Mouse (Mus musculus) lung, adult 2 months (tissue): ENCODE measurements around the gene Hoxc8. TPM values are rescaled to one million over a fixed set of nuclear protein-coding genes. Genes with fewer than 3 reads are reported as not detected.
A peak's percentile ranks its signal among the peaks of the same experiment; 100 is the strongest.

Experiments
- DNase-seq: peaks from one replicate; pipeline ENCODE4 v3.0.0; 2022
- H3K4me1 ChIP-seq: fragments of 200-500 bp; 2 replicates; pipeline ENCODE4 v1.6.1; 2011; ENCODE audit warnings: low read length; ENCODE audit not compliant: control insufficient read depth, insufficient read depth
- H3K4me3 ChIP-seq: fragments of 200-500 bp; replicated peaks from 2 replicates; pipeline ENCODE3; 2011; ENCODE audit warnings: low read depth, mild to moderate bottlenecking, control low read depth, low read length; ENCODE audit errors: extremely low read depth
- CTCF ChIP-seq: fragments of 200-500 bp; IDR thresholded peaks from 2 replicates; pipeline ENCODE4 v1.5.1; 2011; ENCODE audit warnings: mild to moderate bottlenecking, low read length, control low read depth; ENCODE audit not compliant: insufficient read depth
- POLR2A ChIP-seq: fragments of 200-500 bp; IDR thresholded peaks from 2 replicates; pipeline ENCODE4 v1.6.1; 2011; ENCODE audit warnings: low read depth, mild to moderate bottlenecking, control low read depth, low read length, borderline replicate concordance; ENCODE audit errors: extremely low read depth
- WGBS: fragments of 180-500 bp; shearing (Covaris S2); methylation state at CpG from one replicate; pipeline ENCODE4 v1.1.7; 2018; 5-methylcytosine and 5-hydroxymethylcytosine counted together
- polyA plus RNA-seq: library from polyadenylated mRNA; depleted of rRNA; stranded (reverse); fragments of >200 nt; gene quantifications from 2 replicates; pipeline ENCODE4 v1.2.3, GENCODE M21; 2012

Gene Hoxc8
- polyA plus RNA-seq, 1 experiment: not detected

DNA sequence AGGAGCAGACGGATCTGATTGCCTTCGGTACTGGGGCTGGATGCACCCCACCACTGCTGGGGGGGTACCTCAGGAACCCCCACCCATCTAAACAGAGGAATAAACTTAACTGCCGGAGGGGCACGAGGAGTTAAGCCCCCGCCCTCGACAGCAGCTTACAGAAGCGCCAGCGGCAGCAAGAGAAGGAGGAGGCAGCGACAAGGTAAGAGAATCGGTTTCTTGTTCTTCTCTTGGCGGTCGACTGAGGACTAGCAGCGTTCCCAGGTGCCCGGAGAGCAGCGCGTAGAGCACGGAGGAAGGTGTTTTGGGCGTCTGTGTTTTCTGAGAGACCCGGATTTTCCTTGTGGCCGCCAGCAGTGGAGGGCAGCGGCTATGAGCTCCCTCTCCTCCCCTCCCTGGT is 18.2 kb upstream of the Hoxc8 start:
- DNase-seq: no peak
- TF ChIP-seq CTCF: no peak
- TF ChIP-seq POLR2A: no peak
- H3K4me1 ChIP-seq: peaks cover 4% of the 10 kb centered on the region; the same call in 1 of the 2 replicates
- H3K4me3 ChIP-seq: no peak overlapping the region
- 2% methylated on average over 21 of the region's 21 CpGs for WGBS

DNA sequence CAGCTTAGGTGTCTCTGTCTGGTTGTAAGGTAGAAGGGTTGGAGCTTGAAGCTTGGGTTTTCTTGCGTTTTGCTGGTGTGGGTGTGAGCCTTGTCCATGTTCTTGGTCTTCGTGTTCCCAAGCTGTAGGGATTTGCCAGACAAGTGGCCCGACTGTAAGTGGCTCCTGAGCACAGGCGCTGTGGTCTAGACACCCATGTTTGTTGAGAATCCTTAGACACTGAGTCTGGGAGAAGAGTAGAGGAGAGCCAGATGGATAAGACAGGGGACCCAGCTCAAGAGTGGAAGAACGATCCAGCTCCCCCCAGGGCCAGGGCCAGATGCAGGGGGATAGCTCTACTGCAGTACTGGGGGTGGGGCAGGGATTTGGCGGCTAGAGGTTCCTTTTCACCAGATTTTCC is 17.7 kb upstream of the Hoxc8 start:
- TF ChIP-seq POLR2A: no peak
- no peak for TF ChIP-seq CTCF
- no peak overlapping the region for H3K4me3 ChIP-seq
- WGBS: 3% methylated on average over 6 of the region's 6 CpGs
- peaks cover 7% of the 10 kb centered on the region; the same call in 1 of the 2 replicates for H3K4me1 ChIP-seq
- no peak for DNase-seq

DNA sequence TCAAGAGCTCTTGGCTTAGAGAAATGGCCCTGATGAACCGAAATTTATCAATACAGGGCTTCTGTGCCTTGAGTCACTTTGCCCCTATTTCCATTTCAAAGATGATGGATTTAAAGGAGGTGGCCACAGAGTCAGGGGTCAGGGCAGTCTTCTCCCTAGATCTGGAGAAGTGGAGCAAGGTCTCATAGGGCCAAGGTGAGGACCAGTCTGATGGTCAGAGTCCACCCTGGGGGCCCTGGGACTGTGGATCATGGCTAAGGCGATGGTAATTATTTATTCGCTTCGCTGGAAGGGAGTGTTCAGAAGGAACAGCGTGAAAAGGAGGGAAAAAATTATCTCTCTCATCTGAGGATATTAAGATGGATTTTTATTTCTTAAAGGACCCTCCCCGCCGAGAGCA is 15.4 kb upstream of the Hoxc8 start:
- H3K4me1 ChIP-seq: peaks cover 7% of the 10 kb centered on the region; the same call in 1 of the 2 replicates
- TF ChIP-seq POLR2A (no peak), CTCF (no peak)
- no peak for DNase-seq
- no peak overlapping the region for H3K4me3 ChIP-seq
- 12% methylated on average over 7 of the region's 7 CpGs for WGBS

DNA sequence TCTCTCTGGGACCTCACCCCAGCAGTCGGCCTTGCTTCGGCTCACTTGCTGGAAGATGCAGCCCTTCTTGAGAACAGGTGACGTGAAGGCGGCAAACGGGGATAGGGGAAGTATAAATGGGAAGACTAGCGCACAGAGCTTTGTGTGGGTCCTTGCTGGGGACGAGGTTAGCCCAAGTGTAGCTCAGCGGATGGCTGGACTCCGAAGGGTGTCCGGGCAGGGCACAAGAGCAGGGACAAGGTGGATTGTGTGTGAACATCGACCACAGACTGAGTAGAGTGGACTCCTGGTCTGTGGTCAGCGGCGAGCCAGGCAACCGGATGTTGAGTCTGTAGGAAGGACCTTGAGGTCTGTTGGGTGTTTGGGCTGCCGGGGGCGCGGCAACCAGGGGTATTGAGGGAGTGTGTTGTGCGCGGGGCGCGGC is 14.7 kb upstream of the Hoxc8 start:
- Histone ChIP-seq H3K4me3 (no peak overlapping the region), H3K4me1 (peaks cover 7% of the 10 kb centered on the region; the same call in 1 of the 2 replicates)
- no peak for TF ChIP-seq CTCF
- TF ChIP-seq POLR2A: no peak
- peak; percentile 2 for DNase-seq
- 5% methylated on average over 21 of the region's 21 CpGs for WGBS

DNA sequence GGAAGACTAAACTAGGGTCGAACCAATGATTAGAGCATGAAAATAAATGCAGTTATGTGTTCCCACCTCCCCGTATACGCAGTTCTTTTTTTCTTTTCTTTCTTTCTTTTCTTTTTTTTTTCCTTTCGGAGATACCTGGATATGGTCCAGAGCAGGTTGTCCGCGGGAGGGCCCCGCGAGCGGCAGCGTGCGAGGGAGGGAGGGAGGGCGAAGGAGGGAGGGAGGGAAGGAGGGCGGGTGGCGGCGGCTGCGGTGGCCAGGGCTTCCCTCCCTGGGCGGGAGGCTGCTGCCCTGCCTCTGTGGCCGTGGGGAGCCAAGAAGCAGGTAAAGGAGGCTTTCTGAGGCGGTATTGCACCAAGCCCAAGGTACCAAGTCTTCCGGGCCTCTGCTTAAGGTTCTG is 14.2 kb upstream of the Hoxc8 start, which contains the start of gene Hoxc9:
Hoxc9 (plus strand) TSS at position 269 of the 400 bp plus-strand sequence.
- H3K4me1 ChIP-seq: peaks cover 7% of the 10 kb centered on the region; the same call in 1 of the 2 replicates
- H3K4me3 ChIP-seq: peak within 1 kb of the TSS; percentile 51
- TF ChIP-seq POLR2A (no peak), CTCF (no peak)
- WGBS: under 1% methylated on average over 17 of the region's 20 CpGs
- DNase-seq: no peak

DNA sequence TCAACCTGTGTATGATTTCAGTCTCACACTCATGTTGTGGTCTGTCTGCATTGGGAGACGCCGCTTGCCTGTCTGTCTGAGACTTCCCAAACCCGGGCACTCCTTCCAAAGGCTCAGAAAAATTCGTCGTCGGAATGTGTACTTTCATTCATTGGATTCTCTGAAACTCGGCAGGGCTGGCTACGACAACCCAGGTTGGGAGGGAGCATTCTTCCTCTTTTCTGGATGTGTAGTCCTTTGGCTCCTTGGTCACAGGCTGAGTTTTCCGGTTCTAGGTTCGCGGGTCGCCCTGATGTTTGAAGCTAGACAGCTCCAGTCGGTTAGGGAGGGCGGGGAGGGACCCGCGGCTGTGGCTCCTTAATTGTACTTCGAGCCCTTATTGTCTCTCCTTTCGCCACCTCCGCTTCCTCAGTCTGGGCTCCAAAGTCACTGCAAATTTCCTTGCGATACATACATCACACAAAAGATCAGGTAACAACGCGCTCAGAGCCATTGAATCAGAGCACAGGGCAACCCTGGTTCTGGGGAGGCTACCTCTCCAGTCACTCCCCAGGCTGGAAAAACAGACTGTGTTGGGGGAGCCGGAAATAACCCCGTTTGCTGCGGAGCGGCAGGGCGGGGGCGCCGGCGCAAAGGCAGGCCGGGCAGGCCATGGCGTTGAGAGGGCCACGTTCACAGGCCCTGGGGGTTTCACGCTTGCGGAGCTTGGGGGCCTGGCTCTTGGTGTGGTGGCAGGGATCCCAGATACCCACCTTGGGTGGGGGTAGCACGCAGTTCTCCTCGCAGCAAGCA is 13.6 kb upstream of the Hoxc8 start:
- TF ChIP-seq POLR2A (no peak), CTCF (no peak)
- Histone ChIP-seq H3K4me1 (peaks cover 7% of the 10 kb centered on the region; the same call in 1 of the 2 replicates), H3K4me3 (peak overlapping the region; percentile 51)
- no peak for DNase-seq
- 3% methylated on average over 37 of the region's 37 CpGs for WGBS

DNA sequence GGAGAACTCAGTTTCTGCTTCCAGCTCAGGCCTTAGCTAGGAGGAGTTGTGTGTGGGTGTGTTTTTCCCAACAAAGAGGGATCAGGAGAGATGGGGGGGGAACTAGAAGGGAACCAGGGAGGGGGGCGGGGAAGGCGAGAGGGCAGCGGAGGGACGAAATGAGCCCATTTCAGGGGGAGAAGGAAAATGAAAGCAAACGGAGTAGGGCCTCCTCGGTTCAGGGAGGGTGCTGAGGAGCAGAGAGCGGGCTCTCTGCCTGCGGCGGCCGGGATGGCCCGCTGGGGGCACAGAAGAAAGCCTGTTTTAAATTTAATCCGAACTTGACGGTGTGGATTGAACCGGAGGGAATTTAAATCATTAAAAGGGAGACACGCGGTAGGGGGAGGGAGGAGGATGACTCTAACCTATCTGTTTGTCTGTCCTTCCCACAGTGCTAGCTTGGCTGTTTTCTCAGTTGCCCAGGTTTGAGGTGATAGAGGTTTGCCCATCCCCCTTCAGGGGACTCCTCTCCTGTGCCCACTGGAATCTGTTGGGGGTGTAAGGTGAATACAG is 12.9 kb upstream of the Hoxc8 start:
- H3K4me3 ChIP-seq: peak overlapping the region; percentile 51

DNA sequence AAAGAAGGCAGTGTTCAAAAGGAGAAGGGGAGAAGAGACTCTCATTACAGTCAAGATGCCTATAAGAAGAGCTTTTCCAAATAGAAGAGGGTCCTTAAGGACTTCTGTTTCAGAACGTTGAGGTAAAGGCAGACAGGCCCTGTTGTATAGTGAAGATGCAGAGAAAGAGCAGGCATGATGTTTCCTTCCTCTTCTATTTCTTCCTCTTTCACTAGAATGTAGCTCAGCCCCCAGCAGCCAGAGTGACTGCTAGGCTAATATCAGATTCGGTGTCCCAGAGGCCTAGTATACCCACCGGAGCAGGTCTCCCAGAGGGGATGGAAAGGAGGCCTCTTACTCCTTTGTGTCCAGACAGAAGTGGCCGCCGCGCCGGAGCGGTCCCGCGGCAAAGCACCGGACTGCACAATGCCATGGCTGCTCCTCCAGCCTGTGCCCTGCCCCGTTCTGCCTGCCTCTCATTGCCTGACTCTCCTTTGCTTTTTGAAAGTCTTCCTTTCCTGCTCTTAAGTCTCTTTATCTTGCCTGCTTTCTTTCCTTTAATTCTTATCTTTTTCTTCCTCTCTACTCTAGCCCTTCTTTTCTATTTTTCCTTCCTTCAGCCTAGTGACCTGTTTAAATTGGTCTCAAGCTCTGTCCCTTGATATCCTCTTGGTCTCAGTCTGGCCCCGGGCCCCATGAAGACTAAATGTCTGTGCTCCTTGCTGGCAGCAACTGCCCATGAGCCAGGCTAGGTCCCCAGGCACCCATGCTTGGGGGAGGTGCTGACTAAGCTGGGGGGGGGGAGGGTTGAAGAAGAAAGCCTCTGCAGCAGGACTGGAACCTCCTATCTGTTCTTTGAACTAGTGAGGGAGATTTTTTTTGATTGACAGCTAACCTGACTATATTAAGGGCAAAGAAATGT is 11.5 kb upstream of the Hoxc8 start:
- peaks cover 7% of the 10 kb centered on the region; the same call in 1 of the 2 replicates for H3K4me1 ChIP-seq
- TF ChIP-seq POLR2A: no peak
- TF ChIP-seq CTCF: no peak
- 27% methylated on average over 13 of the region's 13 CpGs for WGBS
- no peak overlapping the region for H3K4me3 ChIP-seq
- no peak for DNase-seq

More for the DNA sequence above, 12.9 kb upstream of the Hoxc8 start:
- no peak for DNase-seq
- TF ChIP-seq POLR2A: no peak
- no peak for TF ChIP-seq CTCF
- 10% methylated on average over 15 of the region's 16 CpGs for WGBS
- H3K4me1 ChIP-seq: peaks cover 7% of the 10 kb centered on the region; the same call in 1 of the 2 replicates

DNA sequence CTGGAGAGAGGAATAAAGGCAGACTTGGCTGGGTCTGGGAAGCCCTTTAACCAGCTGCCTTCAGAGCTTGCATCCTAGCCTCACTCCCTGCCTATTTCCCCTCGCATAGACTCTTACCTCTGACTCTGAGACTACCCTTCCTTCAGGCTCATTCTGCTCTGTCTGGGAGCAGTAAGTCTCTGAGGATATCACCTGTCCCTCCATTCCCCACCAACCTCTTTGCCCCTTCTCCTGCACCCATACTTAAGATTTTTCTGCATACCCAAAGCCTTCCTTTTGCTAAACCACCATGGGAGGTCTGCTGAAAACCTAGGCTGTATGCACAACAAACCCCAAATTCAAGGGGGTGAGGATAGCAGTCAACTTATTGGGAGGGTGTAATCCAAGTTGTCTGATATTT is 10.5 kb upstream of the Hoxc8 start:
- no peak for TF ChIP-seq CTCF
- no peak for TF ChIP-seq POLR2A
- 11% methylated on average over 1 of the region's 1 CpGs for WGBS
- Histone ChIP-seq H3K4me3 (no peak overlapping the region), H3K4me1 (peaks cover 7% of the 10 kb centered on the region; the same call in 1 of the 2 replicates)
- DNase-seq: no peak

DNA sequence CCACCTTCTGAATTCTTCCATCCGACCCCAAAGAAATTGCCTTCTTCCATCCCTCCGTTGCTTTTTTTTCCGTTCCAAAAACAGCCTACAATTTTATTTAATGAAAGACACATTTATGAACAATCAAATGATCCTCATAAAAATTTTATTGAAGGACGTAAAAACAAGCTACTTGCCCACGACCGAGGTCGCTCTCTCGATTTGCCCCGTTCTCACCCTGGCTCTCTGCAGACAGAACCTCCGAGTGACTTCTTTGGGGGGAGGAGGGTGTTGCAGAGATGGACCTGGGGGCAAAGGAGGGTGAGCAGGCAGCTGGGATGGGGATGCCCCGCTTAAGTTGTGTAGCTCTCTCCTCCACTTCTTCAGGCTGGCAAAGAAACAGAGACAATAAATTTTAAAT is 10.1 kb upstream of the Hoxc8 start:
- DNase-seq: no peak
- H3K4me3 ChIP-seq: no peak overlapping the region
- TF ChIP-seq CTCF (no peak), POLR2A (no peak)
- WGBS: 6% methylated on average over 11 of the region's 11 CpGs
- H3K4me1 ChIP-seq: peaks cover 7% of the 10 kb centered on the region; the same call in 1 of the 2 replicates
